Mouse (Mus musculus): Measurements from ENCODE around the gene Nsun7. TPM values are rescaled to one million over a fixed set of nuclear protein-coding genes. Genes with fewer than 3 reads are reported as not detected.

Gene Nsun7
- not detected in 2 replicates for polyA plus RNA-seq (2012; rRNA removed)

- peak within 1 kb of the TSS; percentile 62 for H3K4me3 ChIP-seq (ENCODE audit: low read depth, low read length)
- 2% methylated on average over 44 of the region's 44 CpGs for WGBS
- H3K4me1 ChIP-seq (ENCODE audit: control insufficient read depth, insufficient read depth, insufficient read length, low read length): no peaks in the 10 kb centered on the region
- peaks cover 10% of the 10 kb centered on the region for H3K27me3 ChIP-seq (ENCODE audit: control insufficient read depth, insufficient read depth, low read length)
- no peak within 1 kb of the TSS for H3K27ac ChIP-seq (ENCODE audit: insufficient read depth, low read depth, low read length)
- no peaks in the 10 kb centered on the region for H3K36me3 ChIP-seq (ENCODE audit: control insufficient read depth, insufficient read depth, low read length)
- TF ChIP-seq POLR2A (IDR thresholded peaks at IDR 0.05; ENCODE audit: low read depth, low read length): no peak
- TF ChIP-seq CTCF (IDR thresholded peaks at IDR 0.05; ENCODE audit: extremely low read depth, insufficient read length, insufficient replicate concordance, low read depth, low read length): no peak
Measured at GRCm38 (mm10) chr5:66259756-66260448, at the start of gene Nsun7. TSS of gene Nsun7 (plus strand) at chr5:66259897.

- Histone ChIP-seq H3K27me3 (ENCODE audit: control insufficient read depth, insufficient read depth, low read length) (no peaks in the 10 kb centered on the region), H3K4me1 (ENCODE audit: control insufficient read depth, insufficient read depth, insufficient read length, low read length) (peaks cover 13% of the 10 kb centered on the region; the same call in 1 of the 2 replicates), H3K27ac (ENCODE audit: insufficient read depth, low read depth, low read length) (no peak overlapping the region), H3K36me3 (ENCODE audit: control insufficient read depth, insufficient read depth, low read length) (no peaks in the 10 kb centered on the region), H3K4me3 (ENCODE audit: low read depth, low read length) (no peak overlapping the region)
- TF ChIP-seq POLR2A (IDR thresholded peaks at IDR 0.05; ENCODE audit: low read depth, low read length): no peak
- TF ChIP-seq CTCF (IDR thresholded peaks at IDR 0.05; ENCODE audit: extremely low read depth, insufficient read length, insufficient replicate concordance, low read depth, low read length): no peak
- WGBS: 56% methylated on average over 7 of the region's 7 CpGs
Measured at GRCm38 (mm10) chr5:66214395-66214935, 45.2 kb upstream of the Nsun7 start.

DNA sequence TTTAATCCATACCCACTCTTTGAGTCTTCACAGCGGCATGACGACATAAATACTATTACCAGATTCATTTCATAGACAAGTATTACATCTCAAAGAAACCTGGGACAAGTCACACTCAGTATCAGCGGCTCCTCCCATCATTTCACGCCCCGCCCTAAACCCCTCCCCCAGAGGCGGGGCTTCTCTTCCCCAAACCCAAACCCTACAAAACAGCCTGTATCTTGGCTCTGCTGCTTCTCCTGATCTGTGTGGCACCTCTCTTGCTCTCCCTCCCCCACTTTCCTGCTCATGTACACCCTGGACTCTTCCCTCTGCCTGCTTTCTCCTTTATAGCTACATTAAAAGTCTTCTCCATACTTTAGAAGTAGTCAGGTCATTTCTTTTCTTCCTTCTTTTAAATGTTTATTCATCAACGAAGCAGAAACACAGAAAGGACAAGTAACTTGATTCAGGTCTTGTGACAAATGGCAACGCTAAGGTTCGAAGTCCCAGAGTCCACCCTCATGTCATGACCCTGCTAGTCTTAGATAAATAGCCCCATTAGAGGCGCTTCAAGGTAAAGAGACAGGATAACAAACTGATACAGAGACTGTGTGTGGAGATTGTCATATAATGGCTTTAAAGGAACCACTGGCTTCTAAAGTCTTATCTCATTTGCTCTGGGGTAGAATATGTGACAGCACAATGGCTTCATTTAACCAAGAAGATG, 44.0 kb upstream of the Nsun7 start:
- no peaks in the 10 kb centered on the region for H3K36me3 ChIP-seq (ENCODE audit: control insufficient read depth, insufficient read depth, low read length)
- WGBS: 41% methylated on average over 10 of the region's 10 CpGs
- no peaks in the 10 kb centered on the region for H3K27me3 ChIP-seq (ENCODE audit: control insufficient read depth, insufficient read depth, low read length)
- peak overlapping the region; percentile 83 for H3K27ac ChIP-seq (ENCODE audit: insufficient read depth, low read depth, low read length)
- peaks cover 19% of the 10 kb centered on the region; the same call in 1 of the 2 replicates for H3K4me1 ChIP-seq (ENCODE audit: control insufficient read depth, insufficient read depth, insufficient read length, low read length)
- TF ChIP-seq POLR2A (IDR thresholded peaks at IDR 0.05; ENCODE audit: low read depth, low read length) (no peak), CTCF (IDR thresholded peaks at IDR 0.05; ENCODE audit: extremely low read depth, insufficient read length, insufficient replicate concordance, low read depth, low read length) (no peak)
- H3K4me3 ChIP-seq (ENCODE audit: low read depth, low read length): no peak overlapping the region

GRCm38 (mm10) chr5:66219692-66220091, 40.0 kb upstream of the Nsun7 start:
- H3K27me3 ChIP-seq (ENCODE audit: control insufficient read depth, insufficient read depth, low read length): no peaks in the 10 kb centered on the region
- H3K4me1 ChIP-seq (ENCODE audit: control insufficient read depth, insufficient read depth, insufficient read length, low read length): peaks cover 20% of the 10 kb centered on the region; the same call in 1 of the 2 replicates
- TF ChIP-seq CTCF (IDR thresholded peaks at IDR 0.05; ENCODE audit: extremely low read depth, insufficient read length, insufficient replicate concordance, low read depth, low read length): no peak
- no peak for TF ChIP-seq POLR2A (IDR thresholded peaks at IDR 0.05; ENCODE audit: low read depth, low read length)
- H3K4me3 ChIP-seq (ENCODE audit: low read depth, low read length): no peak overlapping the region
- no peaks in the 10 kb centered on the region for H3K36me3 ChIP-seq (ENCODE audit: control insufficient read depth, insufficient read depth, low read length)
- 29% methylated on average over 6 of the region's 6 CpGs for WGBS
- no peak overlapping the region for H3K27ac ChIP-seq (ENCODE audit: insufficient read depth, low read depth, low read length)

- peak overlapping the region; percentile 36; the same call in 1 of the 2 replicates for H3K27ac ChIP-seq (ENCODE audit: insufficient read depth, low read depth, low read length)
- no peak for TF ChIP-seq CTCF (IDR thresholded peaks at IDR 0.05; ENCODE audit: extremely low read depth, insufficient read length, insufficient replicate concordance, low read depth, low read length)
- TF ChIP-seq POLR2A (IDR thresholded peaks at IDR 0.05; ENCODE audit: low read depth, low read length): no peak
- H3K27me3 ChIP-seq (ENCODE audit: control insufficient read depth, insufficient read depth, low read length): no peaks in the 10 kb centered on the region
- no peaks in the 10 kb centered on the region for H3K36me3 ChIP-seq (ENCODE audit: control insufficient read depth, insufficient read depth, low read length)
- peaks cover 16% of the 10 kb centered on the region; the same call in 1 of the 2 replicates for H3K4me1 ChIP-seq (ENCODE audit: control insufficient read depth, insufficient read depth, insufficient read length, low read length)
- WGBS: 31% methylated on average over 9 of the region's 9 CpGs
- no peak overlapping the region for H3K4me3 ChIP-seq (ENCODE audit: low read depth, low read length)
Measured at GRCm38 (mm10) chr5:66220620-66221019, 39.1 kb upstream of the Nsun7 start.

- no peak overlapping the region for H3K27ac ChIP-seq (ENCODE audit: insufficient read depth, low read depth, low read length)
- H3K36me3 ChIP-seq (ENCODE audit: control insufficient read depth, insufficient read depth, low read length): no peaks in the 10 kb centered on the region
- H3K4me1 ChIP-seq (ENCODE audit: control insufficient read depth, insufficient read depth, insufficient read length, low read length): peaks cover 13% of the 10 kb centered on the region; the same call in 1 of the 2 replicates
- H3K4me3 ChIP-seq (ENCODE audit: low read depth, low read length): no peak overlapping the region
- TF ChIP-seq POLR2A (IDR thresholded peaks at IDR 0.05; ENCODE audit: low read depth, low read length) (no peak), CTCF (IDR thresholded peaks at IDR 0.05; ENCODE audit: extremely low read depth, insufficient read length, insufficient replicate concordance, low read depth, low read length) (no peak)
- WGBS: 90% methylated on average over 15 of the region's 15 CpGs
- H3K27me3 ChIP-seq (ENCODE audit: control insufficient read depth, insufficient read depth, low read length): no peaks in the 10 kb centered on the region
Measured at GRCm38 (mm10) chr5:66222916-66223315, 36.8 kb upstream of the Nsun7 start.

DNA sequence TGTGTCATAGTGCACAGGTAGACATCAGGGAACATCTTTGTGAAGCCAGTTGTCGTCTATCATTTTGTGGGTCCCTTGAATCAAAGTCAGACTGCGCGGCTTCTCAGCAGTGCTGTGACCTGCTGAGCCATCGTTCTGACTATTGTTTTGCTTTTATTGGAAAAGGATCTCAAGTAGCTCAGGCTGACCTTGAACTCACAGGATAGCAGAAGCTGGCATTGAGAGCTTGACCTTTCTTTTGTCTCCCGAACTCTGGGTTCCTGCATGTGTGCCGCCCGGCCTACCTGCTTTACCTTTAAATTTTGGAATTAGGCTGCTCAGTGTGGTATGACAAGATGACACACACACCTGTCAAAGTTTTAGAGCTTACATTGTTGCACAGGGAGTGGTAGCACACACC, 33.2 kb upstream of the Nsun7 start:
- H3K27ac ChIP-seq (ENCODE audit: insufficient read depth, low read depth, low read length): no peak overlapping the region
- no peaks in the 10 kb centered on the region for H3K27me3 ChIP-seq (ENCODE audit: control insufficient read depth, insufficient read depth, low read length)
- H3K4me1 ChIP-seq (ENCODE audit: control insufficient read depth, insufficient read depth, insufficient read length, low read length): peaks cover under 1% of the 10 kb centered on the region; the same call in 1 of the 2 replicates
- no peak overlapping the region for H3K4me3 ChIP-seq (ENCODE audit: low read depth, low read length)
- 91% methylated on average over 7 of the region's 7 CpGs for WGBS
- no peak for TF ChIP-seq POLR2A (IDR thresholded peaks at IDR 0.05; ENCODE audit: low read depth, low read length)
- TF ChIP-seq CTCF (IDR thresholded peaks at IDR 0.05; ENCODE audit: extremely low read depth, insufficient read length, insufficient replicate concordance, low read depth, low read length): no peak
- H3K36me3 ChIP-seq (ENCODE audit: control insufficient read depth, insufficient read depth, low read length): no peaks in the 10 kb centered on the region
